Mouse (Mus musculus) bone marrow macrophage, adult 2 months (primary cell): ENCODE measurements around the gene C2cd5.

Experiments
- CTCF ChIP-seq: IDR thresholded peaks from 2 replicates; pipeline ENCODE4 v1.5.1; 2012; ENCODE audit warnings: low read depth, mild to moderate bottlenecking, low read length, moderate library complexity
- POLR2A ChIP-seq: IDR thresholded peaks from 2 replicates; pipeline ENCODE4 v1.6.1; 2012; ENCODE audit warnings: mild to moderate bottlenecking, low read depth, low read length, borderline replicate concordance

GRCm38 (mm10) chr6:142989495-142989894 lies 110.4 kb downstream of the C2cd5 start:
- TF ChIP-seq POLR2A (no peak), CTCF (no peak)
